Mouse (Mus musculus) CH12.LX (cell line): ENCODE measurements around the gene Hsp90ab1.

Experiments
- CHD1 ChIP-seq: IDR thresholded peaks from 2 replicates; pipeline ENCODE4 v1.6.1; 2012; ENCODE audit warnings: low read depth, low read length, improper control_type of control experiment, inconsistent platforms
- CTCF ChIP-seq, 2 experiments: IDR thresholded peaks in 1 of 2; conservative IDR thresholded peaks in 1 of 2; 2 replicates each; pipeline ENCODE4 v1.5.1; 2011 to 2012; ENCODE audit warnings: low read depth in 2 of 2, low read length in 2 of 2, improper control_type of control experiment in 1 of 2, inconsistent platforms in 1 of 2, mild to moderate bottlenecking in 1 of 2, moderate library complexity in 1 of 2
- EP300 ChIP-seq: IDR thresholded peaks from 2 replicates; pipeline ENCODE4 v1.6.1; 2011; ENCODE audit warnings: low read length, improper control_type of control experiment
- HCFC1 ChIP-seq: IDR thresholded peaks from 2 replicates; pipeline ENCODE4 v1.6.1; 2012; ENCODE audit warnings: low read depth, mild to moderate bottlenecking, inconsistent platforms, low read length, improper control_type of control experiment
- POLR2A ChIP-seq: IDR thresholded peaks from 2 replicates; pipeline ENCODE4 v1.6.1; 2011; ENCODE audit warnings: low read depth, mild to moderate bottlenecking, improper control_type of control experiment, low read length
- POLR2AphosphoS2 ChIP-seq: IDR thresholded peaks from 2 replicates; pipeline ENCODE4 v1.6.1; 2011; ENCODE audit warnings: low read depth, low read length, improper control_type of control experiment
- RAD21 ChIP-seq: IDR thresholded peaks from 2 replicates; pipeline ENCODE4 v1.6.1; 2011; ENCODE audit warnings: low read depth, mild to moderate bottlenecking, low read length, improper control_type of control experiment, moderate library complexity
- UBTF ChIP-seq: IDR thresholded peaks from 2 replicates; pipeline ENCODE4 v1.6.1; 2012; ENCODE audit warnings: low read depth, mild to moderate bottlenecking, inconsistent platforms, low read length, improper control_type of control experiment, moderate library complexity
- USF2 ChIP-seq: conservative IDR thresholded peaks from 2 replicates; pipeline ENCODE4 v1.6.1; 2011; ENCODE audit warnings: low read depth, low read length, improper control_type of control experiment

DNA sequence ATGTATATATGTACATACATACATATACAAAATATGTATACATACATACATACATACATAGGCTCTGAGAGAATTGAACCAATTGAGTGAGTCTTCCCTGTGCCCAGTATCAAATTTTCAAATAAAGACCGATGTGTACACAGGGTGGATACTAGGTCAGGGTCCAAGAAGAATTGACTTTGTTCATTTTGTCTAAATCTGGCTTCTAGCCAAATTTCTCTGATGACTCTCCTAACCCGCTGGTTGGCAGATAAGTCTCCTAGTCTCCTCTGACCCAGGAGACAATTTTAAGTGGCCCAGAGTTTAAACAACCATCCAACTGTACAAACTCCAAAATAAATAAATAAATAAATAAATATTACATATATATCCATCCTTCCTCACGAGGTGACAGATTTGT, 25.8 kb upstream of the Hsp90ab1 start:
- TF ChIP-seq POLR2A (no peak), CHD1 (no peak), UBTF (no peak), CTCF (conservative IDR thresholded peaks at IDR 0.05 in 1 of 2, IDR thresholded peaks at IDR 0.05 in 1 of 2; ENCODE audit: low read depth in 2 of 2, low read length in 2 of 2) (no peak), EP300 (no peak), POLR2AphosphoS2 (no peak), HCFC1 (no peak), USF2 (no peak), RAD21 (no peak)
